ENCODE assay signal across 14 mouse cellular contexts in the genomic region with DNA sequence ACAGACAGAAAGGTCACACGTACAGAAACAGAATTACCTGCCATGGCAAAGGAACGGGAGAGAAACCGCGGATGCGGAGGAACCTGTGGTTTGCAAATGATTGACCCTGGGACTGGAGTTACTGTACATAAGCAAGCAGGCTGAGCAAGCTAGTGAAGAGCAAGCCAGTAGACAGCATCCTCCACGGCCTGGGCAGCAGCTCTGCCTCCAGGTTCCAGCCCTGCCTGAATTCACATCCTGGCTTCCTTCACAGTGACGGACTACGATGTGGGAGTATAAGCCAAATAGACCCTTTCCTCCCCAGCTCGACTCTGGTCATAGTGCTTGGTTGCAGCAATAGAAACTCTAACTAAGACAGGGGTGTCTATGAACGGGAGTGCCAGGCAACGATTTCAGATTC.
A peak's percentile ranks its signal among the peaks of the same experiment; 100 is the strongest.
DNase-seq lines count a peak whose midpoint lies in the region; ATAC-seq lines count a peak whose summit lies in the region.
"Had no signal": no experiment of that assay in that cellular context is flagged by ENCODE, and none has a peak within 500 bp of the region (broad histone marks: within the 10 kb centered on the region; RNA-seq: fewer than 3 reads in every experiment).

No protein-coding gene starts in this region.

- WGBS in heart, embryonic 16.5 days = 85% methylated on average over 11 of the region's 11 CpGs
- WGBS in forebrain, embryonic 11.5 days = 94% methylated on average over 11 of the region's 11 CpGs
- WGBS in hindbrain, embryonic 11.5 days = 93% methylated on average over 11 of the region's 11 CpGs

- no peaks in the 10 kb centered on the region for H3K36me3 ChIP-seq in heart, embryonic 16.5 days (ENCODE audit: control insufficient read depth, insufficient read depth)
- no peaks in the 10 kb centered on the region for H3K36me3 ChIP-seq in forebrain, embryonic 11.5 days (ENCODE audit: control insufficient read depth, insufficient read depth, low read length)
- no peaks in the 10 kb centered on the region for H3K36me3 ChIP-seq in hindbrain, embryonic 11.5 days (ENCODE audit: control insufficient read depth, insufficient read depth, low read length)
- H3K36me3 ChIP-seq: limb, embryonic 12.5 days had no signal

- no peak for DNase-seq in heart, adult 8-10 months (ENCODE audit: low spot score)
- peak; percentile 6 for DNase-seq in CD4-positive helper T cell, adult 2 months (ENCODE audit: low read depth, low spot score)
- peak; percentile 36 for DNase-seq in kidney, postnatal 10 days
- no peak for DNase-seq in forebrain, embryonic 11.5 days (ENCODE audit: low spot score)
- DNase-seq in hindbrain, embryonic 11.5 days (ENCODE audit: low spot score) = no peak
- no peak for DNase-seq in left cerebral cortex, adult 9 months (ENCODE audit: low spot score in 2 of 2)
- DNase-seq: cerebellum, postnatal 25 days; layer of hippocampus, adult 9-11 months; midbrain, embryonic 14.5 days; right cerebral cortex, adult 18-20 months had no signal

- H3K4me1 ChIP-seq in heart, embryonic 16.5 days (ENCODE audit: control insufficient read depth, insufficient read depth, low read length) = peaks cover 4% of the 10 kb centered on the region
- no peaks in the 10 kb centered on the region for H3K4me1 ChIP-seq in forebrain, embryonic 11.5 days (replicated peaks; ENCODE audit: control insufficient read depth, insufficient read depth, low read length)
- H3K4me1 ChIP-seq in hindbrain, embryonic 11.5 days (replicated peaks; ENCODE audit: control insufficient read depth, insufficient read depth, low read length) = no peaks in the 10 kb centered on the region
- H3K4me1 ChIP-seq: forebrain, embryonic 13.5 days; limb, embryonic 12.5 days had no signal

- H3K27ac ChIP-seq in heart, embryonic 16.5 days (ENCODE audit: low read length) = no peak overlapping the region
- no peak overlapping the region for H3K27ac ChIP-seq in forebrain, embryonic 11.5 days (ENCODE audit: low read depth, low read length)
- no peak overlapping the region for H3K27ac ChIP-seq in hindbrain, embryonic 11.5 days (ENCODE audit: low read depth, low read length)
- H3K27ac ChIP-seq: forebrain, embryonic 13.5 days; limb, embryonic 12.5 days had no signal

- no peak for ATAC-seq in heart, embryonic 16.5 days (replicated peaks; ENCODE audit: extremely low read depth, insufficient read depth, low FRiP score)
- ATAC-seq in activated CD4-positive, CD25-positive, alpha-beta regulatory T cell, adult 4 months = peak; percentile 11
- ATAC-seq in forebrain, embryonic 11.5 days (replicated peaks; ENCODE audit: low FRiP score) = no peak
- ATAC-seq in hindbrain, embryonic 11.5 days (ENCODE audit: low FRiP score) = no peak
- ATAC-seq: forebrain, embryonic 13.5 days had no signal

- no peak overlapping the region for H3K9ac ChIP-seq in heart, embryonic 16.5 days (ENCODE audit: low read length)
- H3K9ac ChIP-seq in forebrain, embryonic 11.5 days (ENCODE audit: low read length) = no peak overlapping the region
- no peak overlapping the region for H3K9ac ChIP-seq in hindbrain, embryonic 11.5 days (ENCODE audit: low read depth, low read length)
- H3K9ac ChIP-seq: forebrain, embryonic 13.5 days; limb, embryonic 12.5 days had no signal

- H3K4me3 ChIP-seq in heart, embryonic 16.5 days (ENCODE audit: low read length) = no peak overlapping the region
- no peak overlapping the region for H3K4me3 ChIP-seq in forebrain, embryonic 11.5 days (ENCODE audit: low read depth, low read length)
- no peak overlapping the region for H3K4me3 ChIP-seq in hindbrain, embryonic 11.5 days (ENCODE audit: low read depth, low read length)
- H3K4me3 ChIP-seq: forebrain, embryonic 13.5 days; limb, embryonic 12.5 days had no signal

- H3K9me3 ChIP-seq in heart, embryonic 16.5 days (replicated peaks; ENCODE audit: control insufficient read depth, low read length) = no peaks in the 10 kb centered on the region
- no peaks in the 10 kb centered on the region for H3K9me3 ChIP-seq in forebrain, embryonic 11.5 days (ENCODE audit: control insufficient read depth, low read length)
- no peaks in the 10 kb centered on the region for H3K9me3 ChIP-seq in hindbrain, embryonic 11.5 days (ENCODE audit: control insufficient read depth, low read length)
- H3K9me3 ChIP-seq: forebrain, embryonic 13.5 days; limb, embryonic 12.5 days had no signal

- peak overlapping the region; percentile 17; the same call in 1 of the 2 replicates for H3K4me2 ChIP-seq in heart, embryonic 16.5 days (ENCODE audit: low read depth, low read length)
- no peak overlapping the region for H3K4me2 ChIP-seq in forebrain, embryonic 11.5 days (ENCODE audit: low read depth, low read length, severe bottlenecking)
- H3K4me2 ChIP-seq in hindbrain, embryonic 11.5 days (replicated peaks; ENCODE audit: low read depth, low read length) = no peak overlapping the region
- H3K4me2 ChIP-seq: forebrain, embryonic 13.5 days; limb, embryonic 12.5 days had no signal

- H3K27me3 ChIP-seq in heart, embryonic 16.5 days (ENCODE audit: control insufficient read depth, insufficient read depth, low read length) = no peaks in the 10 kb centered on the region; the same call in 1 of the 2 replicates
- no peaks in the 10 kb centered on the region for H3K27me3 ChIP-seq in forebrain, embryonic 11.5 days (ENCODE audit: control insufficient read depth, insufficient read depth, low read length)
- H3K27me3 ChIP-seq in hindbrain, embryonic 11.5 days (ENCODE audit: control insufficient read depth, insufficient read depth, low read length) = no peaks in the 10 kb centered on the region
- H3K27me3 ChIP-seq: forebrain, embryonic 13.5 days; limb, embryonic 12.5 days had no signal

Comparison
In these comparisons a context has a peak if more than half of its experiments do, and no peak if none do; other contexts are left out.
1. DNase-seq: peak in CD4-positive helper T cell, adult 2 months (single experiment) and kidney, postnatal 10 days (single experiment); none in heart, adult 8-10 months (single experiment), forebrain, embryonic 11.5 days (single experiment), hindbrain, embryonic 11.5 days (single experiment) and left cerebral cortex, adult 9 months (0 of 2).